Mouse (Mus musculus) megakaryocyte, embryonic 14.5 days (primary cell): Measurements from ENCODE around the gene Tsr3. TPM values are rescaled to one million over a fixed set of nuclear protein-coding genes. Genes with fewer than 3 reads are reported as not detected.

ENCODE experiments used
- H3K27me3 ChIP-seq: replicated peaks from 2 replicates; pipeline ENCODE3; 2012; ENCODE audit warnings: inconsistent platforms
- H3K36me3 ChIP-seq: replicated peaks from 2 replicates; pipeline ENCODE3; 2012; ENCODE audit warnings: low read length, inconsistent platforms, mixed read lengths
- H3K4me1 ChIP-seq: 2 replicates; pipeline ENCODE4 v1.6.1; 2012; ENCODE audit warnings: inconsistent platforms
- H3K4me3 ChIP-seq: replicated peaks from 2 replicates; pipeline ENCODE3; 2012; ENCODE audit warnings: moderate library complexity, mild to moderate bottlenecking, inconsistent platforms
- H3K9me3 ChIP-seq: 2 replicates; pipeline ENCODE4 v1.6.1; 2012; ENCODE audit warnings: inconsistent platforms
- FLI1 ChIP-seq: IDR thresholded peaks from 2 replicates; pipeline ENCODE4 v1.6.1; 2012; ENCODE audit warnings: low read length, inconsistent platforms, mixed read lengths
- GATA1 ChIP-seq: IDR thresholded peaks from 3 replicates; pipeline ENCODE4 v1.6.1; 2012; ENCODE audit warnings: mixed read lengths, low read length, inconsistent platforms, borderline replicate concordance
- polyA plus RNA-seq: library from polyadenylated mRNA; stranded (reverse); fragments of >175 nt; gene quantifications from 2 replicates; pipeline ENCODE4 v1.2.3, GENCODE M21; 2012; ENCODE audit warnings: low replicate concordance; ENCODE audit not compliant: insufficient read depth

Tsr3 gene
- 12.5 and 25.4 TPM in 2 replicates for polyA plus RNA-seq

DNA sequence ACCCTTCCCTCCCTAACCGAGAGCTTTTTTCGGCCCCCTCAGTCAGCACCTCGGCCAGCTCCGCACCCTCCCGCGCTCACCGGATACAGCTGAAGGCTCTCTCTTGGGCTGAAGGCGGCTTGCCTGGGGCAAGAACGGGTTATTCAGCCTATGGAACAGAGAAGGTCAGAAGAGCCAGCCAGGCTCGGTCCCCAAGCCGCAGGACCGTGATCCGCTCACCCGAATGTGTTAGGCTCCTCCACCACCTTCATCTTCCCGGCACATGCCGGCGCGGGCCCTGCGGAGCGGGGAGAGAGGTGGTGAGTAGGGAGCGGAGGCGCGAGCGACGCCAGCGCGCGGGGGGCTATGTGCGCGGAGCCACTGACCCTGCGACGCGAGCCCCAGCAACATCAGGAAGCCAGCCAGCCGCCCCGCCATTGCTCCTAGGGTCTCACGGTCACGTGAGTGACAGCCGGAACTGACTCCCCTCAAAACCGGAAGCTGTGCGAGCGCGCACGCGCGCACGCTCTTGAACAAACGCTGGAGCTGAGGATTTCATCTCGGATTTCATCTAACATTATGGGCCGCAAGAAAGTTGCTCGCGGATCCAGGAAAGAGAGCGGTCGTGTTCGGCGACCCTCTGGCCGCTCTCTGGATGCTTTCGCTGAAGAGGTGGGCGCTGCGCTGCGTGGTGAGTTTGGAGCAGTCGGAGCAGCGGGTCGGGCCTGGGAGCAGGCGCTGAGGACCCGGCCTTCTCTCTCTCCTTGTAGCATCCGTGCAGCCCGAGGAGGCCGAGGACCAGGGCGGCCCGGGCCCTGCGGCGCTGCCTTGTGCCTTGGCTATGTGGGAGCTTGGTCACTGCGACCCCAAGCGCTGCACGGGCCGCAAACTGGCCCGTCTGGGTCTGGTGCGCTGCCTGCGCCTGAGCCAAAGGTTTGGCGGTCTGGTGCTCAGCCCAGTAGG lies at the start of gene Tsr3, which contains the start of gene Gnptg:
TSS of gene Tsr3 (plus strand) at position 476 of the 942 bp plus-strand sequence.
TSS of gene Gnptg (minus strand) at position 430 of the 942 bp plus-strand sequence.
- TF ChIP-seq FLI1: peak; percentile 46; the same call in 1 of the 2 replicates
- TF ChIP-seq GATA1: no peak
- peaks cover 57% of the 10 kb centered on the region for H3K36me3 ChIP-seq
- H3K9me3 ChIP-seq: no peaks in the 10 kb centered on the region
- H3K27me3 ChIP-seq: no peaks in the 10 kb centered on the region
- H3K4me3 ChIP-seq: peak within 1 kb of the TSS; percentile 98
- H3K4me1 ChIP-seq: peaks cover 36% of the 10 kb centered on the region

DNA sequence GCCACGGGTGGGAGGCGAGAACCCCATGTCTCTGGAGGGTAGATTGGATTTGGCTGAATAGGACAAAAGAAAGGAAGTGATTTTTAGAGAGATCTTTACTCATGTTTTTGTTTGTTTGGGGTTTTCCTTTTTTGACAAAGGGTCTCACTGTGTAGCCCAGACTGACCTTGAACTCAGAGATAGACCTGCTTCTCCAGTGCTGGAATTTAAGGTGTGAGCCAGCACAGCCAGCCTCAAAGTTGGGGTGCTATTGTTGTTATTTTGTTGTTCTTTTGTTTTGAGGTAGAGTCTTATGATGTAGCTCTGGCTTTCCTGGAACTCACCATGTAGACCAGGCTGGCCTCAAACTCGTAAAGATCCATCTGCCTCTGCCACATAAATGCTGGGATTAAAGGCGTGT lies 37.6 kb upstream of the Tsr3 start:
- TF ChIP-seq FLI1 (no peak), GATA1 (no peak)
- Histone ChIP-seq H3K4me1 (peaks cover 36% of the 10 kb centered on the region), H3K4me3 (no peak overlapping the region), H3K9me3 (no peaks in the 10 kb centered on the region), H3K27me3 (no peaks in the 10 kb centered on the region), H3K36me3 (peaks cover 88% of the 10 kb centered on the region)

DNA sequence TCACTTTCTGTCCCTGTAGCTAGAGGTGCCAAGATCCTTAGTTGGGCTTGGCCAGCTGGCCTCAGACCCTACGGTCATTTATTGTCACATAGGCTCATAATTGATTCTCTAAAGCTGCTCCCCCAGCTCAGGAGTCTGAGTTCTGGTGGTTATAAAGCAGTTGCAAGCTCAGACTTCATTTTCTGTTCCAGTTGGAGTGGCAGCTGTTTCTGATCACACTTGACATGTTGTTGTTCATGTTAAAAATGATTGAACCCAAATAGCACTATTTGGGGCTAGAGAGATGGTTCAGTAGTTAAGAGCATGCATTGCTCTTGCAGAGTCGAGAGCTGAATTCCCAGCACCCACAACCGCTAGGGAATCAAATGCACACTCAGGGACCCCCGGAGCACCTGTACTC lies 30.0 kb upstream of the Tsr3 start:
- no peak for TF ChIP-seq FLI1
- TF ChIP-seq GATA1: no peak
- Histone ChIP-seq H3K27me3 (no peaks in the 10 kb centered on the region), H3K9me3 (no peaks in the 10 kb centered on the region), H3K4me3 (no peak overlapping the region), H3K36me3 (peaks cover 99% of the 10 kb centered on the region), H3K4me1 (peaks cover 20% of the 10 kb centered on the region)

DNA sequence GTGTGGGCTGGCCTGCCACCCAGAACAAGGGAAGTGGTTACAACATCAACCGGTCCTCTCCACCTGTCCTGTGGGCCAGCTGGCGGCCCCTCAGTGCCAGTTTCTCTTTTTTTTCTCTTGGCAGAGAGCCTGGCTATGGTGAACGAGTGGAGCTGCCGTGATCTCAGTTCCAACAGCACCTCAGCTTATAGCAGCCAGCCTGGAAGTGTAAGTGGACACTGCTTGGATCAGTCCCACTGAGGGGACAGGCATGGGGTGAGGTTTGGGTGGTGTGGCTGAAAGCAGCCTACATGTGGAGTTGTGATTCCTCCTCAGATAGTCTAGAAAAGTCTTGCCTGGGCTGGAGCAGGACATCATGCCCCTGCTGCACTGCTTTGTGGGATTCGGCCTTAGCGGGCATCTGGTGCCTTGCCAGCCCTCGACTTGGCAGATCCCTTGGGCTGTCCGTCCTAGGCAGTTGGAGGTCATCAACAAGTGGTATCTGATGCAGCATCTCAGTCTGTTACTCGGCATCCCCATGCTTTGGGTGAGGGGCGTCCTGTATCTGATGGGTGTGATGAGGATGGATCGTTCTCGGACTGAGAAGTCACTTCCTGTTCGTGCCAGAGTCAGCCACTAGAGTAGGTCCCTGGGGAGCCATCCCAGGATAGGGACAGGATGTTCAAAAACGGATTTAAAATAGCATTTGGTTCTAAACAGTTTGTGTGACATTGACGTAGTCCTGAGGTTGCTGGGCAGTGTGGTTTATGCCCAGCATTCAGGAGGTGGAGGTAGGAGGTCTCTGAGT lies 29.1 kb upstream of the Tsr3 start:
- Histone ChIP-seq H3K27me3 (no peaks in the 10 kb centered on the region), H3K9me3 (no peaks in the 10 kb centered on the region), H3K4me3 (no peak overlapping the region), H3K4me1 (peaks cover 26% of the 10 kb centered on the region), H3K36me3 (peaks cover 99% of the 10 kb centered on the region)
- no peak for TF ChIP-seq FLI1
- TF ChIP-seq GATA1: no peak

DNA sequence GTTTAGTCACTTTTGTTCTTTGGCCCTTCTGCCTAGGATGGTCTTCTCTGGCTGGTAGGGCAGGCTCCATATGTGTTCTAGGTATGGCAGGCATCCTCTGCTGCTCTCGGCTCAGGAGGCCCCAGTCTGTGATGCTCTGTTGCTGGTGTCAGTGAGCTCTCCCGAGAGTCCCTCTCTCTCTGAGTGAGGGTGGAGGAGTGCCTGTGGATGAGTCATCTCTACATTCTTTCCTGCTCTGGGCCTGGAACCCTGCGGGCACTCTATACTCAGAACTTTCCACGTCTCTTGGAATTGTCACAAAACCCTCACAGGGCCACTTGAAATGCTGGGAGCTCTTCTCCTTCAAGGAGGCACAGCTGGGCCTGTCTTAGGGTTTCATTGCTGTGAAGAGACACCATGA lies 28.3 kb upstream of the Tsr3 start:
- Histone ChIP-seq H3K9me3 (no peaks in the 10 kb centered on the region), H3K36me3 (peaks cover 99% of the 10 kb centered on the region)
- TF ChIP-seq GATA1 (no peak), FLI1 (no peak)

DNA sequence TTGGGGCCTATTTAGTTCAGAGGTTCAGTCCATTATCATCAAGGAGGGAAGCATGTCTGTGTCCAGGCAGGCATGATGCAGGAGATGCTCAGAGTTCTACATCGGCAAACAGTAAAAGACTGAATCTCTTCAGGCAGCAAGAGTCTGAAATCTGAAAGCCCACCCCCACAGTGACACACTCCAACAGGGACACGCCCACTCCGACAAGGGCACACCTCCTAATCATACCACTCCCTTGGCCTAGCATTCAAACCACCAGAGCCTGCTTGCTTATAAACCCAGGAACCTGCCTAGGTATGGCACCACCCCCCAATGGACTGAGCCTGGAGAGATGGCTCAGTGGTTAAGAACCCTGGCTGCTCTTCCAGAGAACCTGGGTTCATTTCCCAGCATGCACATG lies 24.5 kb upstream of the Tsr3 start:
- Histone ChIP-seq H3K27me3 (no peaks in the 10 kb centered on the region), H3K4me1 (peaks cover 57% of the 10 kb centered on the region), H3K4me3 (no peak overlapping the region), H3K36me3 (peaks cover 98% of the 10 kb centered on the region), H3K9me3 (no peaks in the 10 kb centered on the region)
- TF ChIP-seq FLI1 (no peak), GATA1 (no peak)

More for the DNA sequence above, 28.3 kb upstream of the Tsr3 start:
- H3K4me1 ChIP-seq: peaks cover 30% of the 10 kb centered on the region
- no peak overlapping the region for H3K4me3 ChIP-seq
- H3K27me3 ChIP-seq: no peaks in the 10 kb centered on the region

DNA sequence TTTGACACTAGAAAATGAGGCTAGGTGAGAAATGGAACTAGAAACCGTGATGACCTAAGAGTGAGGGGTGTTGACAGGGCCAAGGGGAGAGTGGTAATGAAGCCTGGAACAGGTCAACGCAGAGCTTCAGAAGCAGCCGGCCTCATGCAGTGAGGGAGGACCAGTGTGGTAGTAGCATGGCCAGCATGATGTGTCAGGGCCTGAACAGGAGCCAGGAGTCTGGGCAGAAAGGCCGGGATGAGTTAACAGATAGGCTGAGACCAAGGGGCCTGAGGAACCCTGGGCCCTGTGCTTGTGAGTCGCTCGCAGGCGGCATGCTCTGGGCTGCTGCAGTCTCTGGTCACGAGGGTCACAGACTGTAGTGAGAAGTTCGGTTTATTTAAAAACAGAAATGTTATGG lies 21.0 kb upstream of the Tsr3 start:
- Histone ChIP-seq H3K36me3 (peaks cover 78% of the 10 kb centered on the region), H3K4me3 (peak overlapping the region; percentile 35), H3K4me1 (peaks cover 78% of the 10 kb centered on the region), H3K27me3 (no peaks in the 10 kb centered on the region), H3K9me3 (no peaks in the 10 kb centered on the region)
- no peak for TF ChIP-seq GATA1
- no peak for TF ChIP-seq FLI1

DNA sequence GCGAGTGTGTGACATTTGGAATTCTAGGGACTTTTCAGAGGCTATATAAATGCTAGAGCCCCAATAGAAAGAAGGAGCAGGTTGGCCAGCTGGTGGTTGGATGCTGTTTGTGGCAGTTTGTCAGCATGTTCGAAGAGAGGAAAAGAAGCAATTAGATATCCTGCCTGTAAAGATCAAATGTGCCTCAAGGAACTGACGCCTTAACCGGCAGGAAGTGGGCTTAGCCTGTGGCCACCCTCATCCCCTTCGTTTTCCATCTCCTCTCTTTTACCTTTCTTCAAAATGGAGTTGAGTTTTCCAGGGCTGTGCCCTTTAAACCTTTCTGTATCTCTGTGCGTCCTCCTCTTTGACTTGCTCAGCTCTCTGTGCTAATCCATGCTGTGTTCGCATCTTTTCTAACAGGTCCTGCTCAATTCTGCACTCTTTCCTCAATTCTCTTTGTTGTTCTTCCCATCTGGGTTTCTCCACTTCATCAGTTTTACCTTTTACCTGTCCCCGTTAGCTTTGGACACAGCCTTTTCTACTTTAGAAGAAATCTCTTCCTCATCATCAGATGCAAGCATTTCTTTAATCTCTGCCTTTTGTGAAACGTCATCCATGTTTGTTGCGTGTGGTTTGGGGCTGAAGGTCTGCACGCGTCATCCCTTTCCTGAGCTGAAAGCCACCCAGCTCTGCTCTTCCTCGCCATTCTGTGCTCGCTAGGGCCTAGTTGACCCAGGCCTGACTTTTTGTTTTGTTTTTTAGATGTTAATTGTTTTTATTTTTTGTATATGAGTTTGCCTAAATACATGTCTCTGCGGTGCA lies 20.3 kb upstream of the Tsr3 start:
- Histone ChIP-seq H3K36me3 (peaks cover 75% of the 10 kb centered on the region), H3K9me3 (no peaks in the 10 kb centered on the region), H3K4me3 (peak overlapping the region; percentile 42), H3K27me3 (no peaks in the 10 kb centered on the region), H3K4me1 (peaks cover 82% of the 10 kb centered on the region)
- TF ChIP-seq GATA1 (no peak), FLI1 (no peak)

DNA sequence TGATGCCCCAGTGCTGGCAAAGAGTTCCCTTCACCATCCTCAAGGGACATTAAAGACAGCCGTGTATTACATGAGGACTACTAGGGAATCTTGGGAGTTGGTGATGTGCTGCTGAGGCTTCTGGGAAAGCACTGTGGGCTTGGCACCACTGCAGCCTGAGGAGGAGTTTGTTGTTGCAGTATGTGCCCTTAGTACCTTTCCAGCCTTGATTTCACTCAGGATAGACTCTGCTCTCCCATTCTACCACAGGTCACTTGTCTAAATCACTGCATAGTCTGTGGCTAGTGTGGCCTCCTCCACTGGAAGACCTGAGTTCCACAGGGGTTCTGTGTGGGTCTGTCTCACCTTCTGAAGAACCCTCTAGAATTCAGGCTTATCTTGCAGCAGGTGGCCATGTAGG lies 19.2 kb upstream of the Tsr3 start:
- Histone ChIP-seq H3K4me1 (peaks cover 86% of the 10 kb centered on the region), H3K4me3 (peak overlapping the region; percentile 90), H3K9me3 (no peaks in the 10 kb centered on the region), H3K36me3 (peaks cover 72% of the 10 kb centered on the region), H3K27me3 (no peaks in the 10 kb centered on the region)
- no peak for TF ChIP-seq FLI1
